In the genomic region with DNA sequence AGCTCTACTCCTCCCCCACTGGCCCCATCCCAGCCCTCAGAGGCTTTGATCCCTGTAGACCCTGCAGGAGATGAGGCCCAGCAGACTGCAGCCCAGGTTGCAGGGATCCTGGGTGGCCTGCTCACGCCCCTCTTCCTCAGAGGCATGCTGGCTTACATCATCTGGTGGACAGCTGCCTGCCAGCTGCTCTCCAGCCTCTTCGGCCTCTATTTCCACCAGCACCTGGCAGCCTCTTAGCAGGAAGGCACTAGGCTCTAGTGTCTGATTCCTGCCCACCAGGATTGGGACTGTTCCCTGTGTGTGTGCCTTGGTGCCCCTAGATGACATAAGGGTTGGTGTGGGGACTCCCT, we compare ENCODE assay signal across 19 mouse cellular contexts. TPM values are rescaled to one million over a fixed set of nuclear protein-coding genes. Genes with fewer than 3 reads are reported as not detected.
DNase-seq lines count a peak whose midpoint lies in the region; ATAC-seq and TF ChIP-seq lines count a peak whose summit lies in the region.
"Had no signal": no experiment of that assay in that cellular context is flagged by ENCODE, and none has a peak within 500 bp of the region (broad histone marks: within the 10 kb centered on the region; RNA-seq: fewer than 3 reads in every experiment).

No protein-coding gene starts in this region.

- TF ChIP-seq RAD21 in MEL (IDR thresholded peaks at IDR 0.05; ENCODE audit: low read depth, low read length): no peak

- no peaks in the 10 kb centered on the region for H3K9me3 ChIP-seq in hindbrain, embryonic 13.5 days
- H3K9me3 ChIP-seq in hindbrain, embryonic 16.5 days (ENCODE audit: control insufficient read depth, low read length): no peaks in the 10 kb centered on the region
- no peaks in the 10 kb centered on the region for H3K9me3 ChIP-seq in MEL (replicated peaks; ENCODE audit: insufficient read depth, low read length)
- H3K9me3 ChIP-seq in intestine, embryonic 14.5 days (ENCODE audit: control insufficient read depth, low read length): no peaks in the 10 kb centered on the region
- H3K9me3 ChIP-seq in liver, embryonic 15.5 days (replicated peaks): no peaks in the 10 kb centered on the region
- H3K9me3 ChIP-seq: hindbrain, embryonic 15.5 days; kidney, embryonic 15.5 days; midbrain, embryonic 10.5 days; neural tube, embryonic 12.5 days had no signal

- TF ChIP-seq EP300 in MEL (IDR thresholded peaks at IDR 0.05; ENCODE audit: low read depth in 1 of 2, low read length in 2 of 2): no peak

- H3K4me2 ChIP-seq in hindbrain, embryonic 13.5 days: no peak overlapping the region
- no peak overlapping the region for H3K4me2 ChIP-seq in hindbrain, embryonic 16.5 days (ENCODE audit: low read length)
- H3K4me2 ChIP-seq in intestine, embryonic 14.5 days (ENCODE audit: low read length): no peak overlapping the region
- H3K4me2 ChIP-seq in liver, embryonic 15.5 days: peak overlapping the region; percentile 48
- H3K4me2 ChIP-seq: hindbrain, embryonic 15.5 days; kidney, embryonic 15.5 days; neural tube, embryonic 12.5 days had no signal

- no peak overlapping the region for H3K27ac ChIP-seq in hindbrain, embryonic 13.5 days
- no peak overlapping the region for H3K27ac ChIP-seq in hindbrain, embryonic 16.5 days (ENCODE audit: low read depth, low read length)
- no peak overlapping the region for H3K27ac ChIP-seq in MEL (ENCODE audit: control insufficient read depth, low read depth, low read length)
- H3K27ac ChIP-seq in intestine, embryonic 14.5 days (ENCODE audit: low read depth): no peak overlapping the region
- H3K27ac ChIP-seq in liver, embryonic 15.5 days (replicated peaks): peak overlapping the region; percentile 68
- H3K27ac ChIP-seq: hindbrain, embryonic 15.5 days; kidney, embryonic 15.5 days; left cerebral cortex, adult 2 months; midbrain, embryonic 10.5 days; neural tube, embryonic 12.5 days had no signal

- no peak for ATAC-seq in hindbrain, embryonic 13.5 days (ENCODE audit: low FRiP score)
- no peak for ATAC-seq in hindbrain, embryonic 16.5 days
- peak; percentile 54 for ATAC-seq in intestine, embryonic 14.5 days (replicated peaks; ENCODE audit: low FRiP score, low TSS enrichment, low read depth)
- ATAC-seq in liver, embryonic 15.5 days (ENCODE audit: insufficient read depth): no peak; the same call in 1 of the 2 replicates
- ATAC-seq: activated CD4-positive, CD25-positive, alpha-beta regulatory T cell, adult 4 months; forebrain, postnatal 0 days; lung, postnatal 0 days had no signal

- H3K79me2 ChIP-seq in MEL (ENCODE audit: control insufficient read depth, insufficient read depth, low read length, poor library complexity): no peaks in the 10 kb centered on the region

- no peak overlapping the region for H3K4me3 ChIP-seq in hindbrain, embryonic 13.5 days
- H3K4me3 ChIP-seq in hindbrain, embryonic 16.5 days (ENCODE audit: low read length): no peak overlapping the region
- no peak overlapping the region for H3K4me3 ChIP-seq in MEL (ENCODE audit: control insufficient read depth in 1 of 2, insufficient read depth in 1 of 2, low read depth in 2 of 2, low read length in 2 of 2)
- H3K4me3 ChIP-seq in intestine, embryonic 14.5 days (ENCODE audit: low read depth, low read length): no peak overlapping the region
- no peak overlapping the region for H3K4me3 ChIP-seq in liver, embryonic 15.5 days (replicated peaks)
- H3K4me3 ChIP-seq: hindbrain, embryonic 15.5 days; kidney, embryonic 15.5 days; left cerebral cortex, adult 2 months; midbrain, embryonic 10.5 days; neural tube, embryonic 12.5 days had no signal

- no peak; a peak in 1 of 4 replicates for TF ChIP-seq POLR2A in MEL (IDR thresholded peaks at IDR 0.05; ENCODE audit: control insufficient read depth in 1 of 2, insufficient read depth in 1 of 2, low read depth in 1 of 2, low read length in 2 of 2, poor library complexity in 1 of 2)

- H3K36me3 ChIP-seq in hindbrain, embryonic 13.5 days: peaks cover 51% of the 10 kb centered on the region
- H3K36me3 ChIP-seq in hindbrain, embryonic 16.5 days (ENCODE audit: control insufficient read depth, insufficient read depth, low read length): peaks cover 7% of the 10 kb centered on the region
- peaks cover 0 to 9% of the 10 kb centered on the region in 2 experiments; a peak in 2 of 4 replicates for H3K36me3 ChIP-seq in MEL (ENCODE audit: control insufficient read depth in 1 of 2, insufficient read depth in 2 of 2, low read length in 2 of 2)
- H3K36me3 ChIP-seq in intestine, embryonic 14.5 days (ENCODE audit: control insufficient read depth, insufficient read depth, low read length): peaks cover 41% of the 10 kb centered on the region
- H3K36me3 ChIP-seq in liver, embryonic 15.5 days (replicated peaks): peaks cover 38% of the 10 kb centered on the region

- no peaks in the 10 kb centered on the region for H3K27me3 ChIP-seq in hindbrain, embryonic 13.5 days
- H3K27me3 ChIP-seq in hindbrain, embryonic 16.5 days (replicated peaks; ENCODE audit: control insufficient read depth, insufficient read depth, low read length): no peaks in the 10 kb centered on the region
- H3K27me3 ChIP-seq in MEL (ENCODE audit: control insufficient read depth in 1 of 2, insufficient read depth in 2 of 2, low read length in 2 of 2): no peaks in the 10 kb centered on the region
- H3K27me3 ChIP-seq in intestine, embryonic 14.5 days (replicated peaks; ENCODE audit: control insufficient read depth, insufficient read depth, low read length): no peaks in the 10 kb centered on the region
- H3K27me3 ChIP-seq in liver, embryonic 15.5 days: no peaks in the 10 kb centered on the region
- H3K27me3 ChIP-seq: hindbrain, embryonic 15.5 days; kidney, embryonic 15.5 days; neural tube, embryonic 12.5 days had no signal

- TF ChIP-seq CTCF in MEL (IDR thresholded peaks at IDR 0.05 in 2 of 3, conservative IDR thresholded peaks at IDR 0.05 in 1 of 3; ENCODE audit: control insufficient read depth in 1 of 3, insufficient read depth in 1 of 3, low read depth in 2 of 3, low read length in 3 of 3, poor library complexity in 1 of 3, severe bottlenecking in 1 of 3): no peak

- H3K4me1 ChIP-seq in hindbrain, embryonic 13.5 days (replicated peaks): peaks cover 4% of the 10 kb centered on the region; the same call in 1 of the 2 replicates
- no peaks in the 10 kb centered on the region for H3K4me1 ChIP-seq in hindbrain, embryonic 16.5 days (ENCODE audit: control insufficient read depth, insufficient read depth, low read depth, low read length)
- peaks cover 6 to 10% of the 10 kb centered on the region in 2 experiments for H3K4me1 ChIP-seq in MEL (ENCODE audit: control insufficient read depth in 1 of 2, insufficient read depth in 2 of 2, low read length in 2 of 2)
- H3K4me1 ChIP-seq in intestine, embryonic 14.5 days (replicated peaks; ENCODE audit: control insufficient read depth, insufficient read depth, low read length): no peaks in the 10 kb centered on the region; the same call in 1 of the 2 replicates
- H3K4me1 ChIP-seq in liver, embryonic 15.5 days (replicated peaks): peaks cover 30% of the 10 kb centered on the region
- H3K4me1 ChIP-seq: hindbrain, embryonic 15.5 days; neural tube, embryonic 12.5 days had no signal

- DNase-seq in MEL (ENCODE audit: low read depth, low spot score): no peak
- no peak for DNase-seq in intestine, embryonic 14.5 days (ENCODE audit: low spot score)
- DNase-seq in right cerebral cortex, adult 2 months (ENCODE audit: low spot score in 2 of 2): no peak
- no peak for DNase-seq in cerebellum, adult 11 months
- no peak for DNase-seq in spleen, postnatal 36 days (ENCODE audit: low spot score in 2 of 2)
- DNase-seq: cerebellum, postnatal 36 days; forebrain, postnatal 0 days; gastrocnemius, postnatal 36 days; right cerebral cortex, adult 18-20 months had no signal

- WGBS in hindbrain, embryonic 13.5 days: 60% methylated on average over 2 of the region's 2 CpGs
- WGBS in hindbrain, embryonic 16.5 days: 69% methylated on average over 2 of the region's 2 CpGs
- WGBS in intestine, embryonic 14.5 days: 28% methylated on average over 2 of the region's 2 CpGs
- 49% methylated on average over 2 of the region's 2 CpGs for WGBS in liver, embryonic 15.5 days (ENCODE audit: insufficient replicate concordance)

- 0 out of 2 replicates have a peak overlapping the region, but pooled peaks have one; percentile 43 for H3K9ac ChIP-seq in hindbrain, embryonic 13.5 days
- no peak overlapping the region for H3K9ac ChIP-seq in hindbrain, embryonic 16.5 days (ENCODE audit: low read depth, low read length)
- peak overlapping the region; percentile 14; the same call in 1 of the 2 replicates for H3K9ac ChIP-seq in MEL (ENCODE audit: control insufficient read depth, low read depth, low read length, poor library complexity, severe bottlenecking)
- no peak overlapping the region for H3K9ac ChIP-seq in intestine, embryonic 14.5 days (ENCODE audit: low read length)
- peak overlapping the region; percentile 35 for H3K9ac ChIP-seq in liver, embryonic 15.5 days
- H3K9ac ChIP-seq: forebrain, postnatal 0 days; hindbrain, embryonic 15.5 days; kidney, embryonic 15.5 days; neural tube, embryonic 12.5 days had no signal

RNA-seq across cellular contexts. Expression of gene Tmem161a, which starts 9.7 kb away (rescaled TPM):
- 44.3 and 52.3 TPM in 2 replicates for polyA plus RNA-seq in hindbrain, embryonic 13.5 days (2015; fragmentation: Nextera tagmentation; extraction: Ambion mirVana)
- 54.2 and 57.4 TPM in 2 replicates for polyA plus RNA-seq in hindbrain, embryonic 16.5 days (2015; fragmentation: Nextera tagmentation; extraction: Ambion mirVana)
- total RNA-seq in MEL (2012; rRNA removed): 45.1 and 50.7 TPM in 2 replicates
- polyA plus RNA-seq in MEL (2012; ENCODE audit: insufficient read depth in 1 of 2, insufficient read length in 2 of 2, low read depth in 1 of 2, low replicate concordance in 2 of 2, missing spikeins in 1 of 2): 10 to 100 TPM in 1 of 2 experiments, not detected in 1; 51.4 TPM
- polyA plus RNA-seq in intestine, embryonic 14.5 days (2014; fragmentation: Nextera tagmentation; extraction: Ambion mirVana): 44.1 and 50.8 TPM in 2 replicates
- 28.1 and 31.9 TPM in 2 replicates for polyA plus RNA-seq in liver, embryonic 15.5 days (2015; fragmentation: Nextera tagmentation; extraction: Ambion mirVana)

RNA-seq across cellular contexts. Expression of gene Slc25a42, which starts 30.2 kb away (rescaled TPM):
- 5.3 and 5.4 TPM in 2 replicates for polyA plus RNA-seq in hindbrain, embryonic 13.5 days (2015; fragmentation: Nextera tagmentation; extraction: Ambion mirVana)
- 9.5 and 10.1 TPM in 2 replicates for polyA plus RNA-seq in hindbrain, embryonic 16.5 days (2015; fragmentation: Nextera tagmentation; extraction: Ambion mirVana)
- total RNA-seq in MEL (2012; rRNA removed): 4.4 and 5.2 TPM in 2 replicates
- polyA plus RNA-seq in MEL (2012; ENCODE audit: insufficient read depth in 1 of 2, insufficient read length in 2 of 2, low read depth in 1 of 2, low replicate concordance in 2 of 2, missing spikeins in 1 of 2): 10 to 100 TPM in 1 of 2 experiments, not detected in 1; 12.1 TPM
- polyA plus RNA-seq in intestine, embryonic 14.5 days (2014; fragmentation: Nextera tagmentation; extraction: Ambion mirVana): 3.9 and 4.0 TPM in 2 replicates
- 8.0 and 9.2 TPM in 2 replicates for polyA plus RNA-seq in liver, embryonic 15.5 days (2015; fragmentation: Nextera tagmentation; extraction: Ambion mirVana)

RNA-seq across cellular contexts. Expression of gene Mef2b, which starts 42.4 kb away (rescaled TPM):
- polyA plus RNA-seq in hindbrain, embryonic 13.5 days (2015; fragmentation: Nextera tagmentation; extraction: Ambion mirVana): 0.40 TPM in 2 replicates
- 0.85 and 1.2 TPM in 2 replicates for polyA plus RNA-seq in hindbrain, embryonic 16.5 days (2015; fragmentation: Nextera tagmentation; extraction: Ambion mirVana)
- 2.0 and 2.5 TPM in 2 replicates for total RNA-seq in MEL (2012; rRNA removed)
- 1 to 10 TPM in 1 of 2 experiments, not detected in 1; 6.5 TPM for polyA plus RNA-seq in MEL (2012; ENCODE audit: insufficient read depth in 1 of 2, insufficient read length in 2 of 2, low read depth in 1 of 2, low replicate concordance in 2 of 2, missing spikeins in 1 of 2)
- 0.13 and 0.43 TPM in 2 replicates for polyA plus RNA-seq in intestine, embryonic 14.5 days (2014; fragmentation: Nextera tagmentation; extraction: Ambion mirVana)
- polyA plus RNA-seq in liver, embryonic 15.5 days (2015; fragmentation: Nextera tagmentation; extraction: Ambion mirVana): not detected in 2 replicates
- polyA plus RNA-seq: activated CD4-positive, CD25-positive, alpha-beta regulatory T cell, adult 4 months had no signal

RNA-seq across cellular contexts. Expression of gene Borcs8, which starts 42.6 kb away (rescaled TPM):
- polyA plus RNA-seq in hindbrain, embryonic 13.5 days (2015; fragmentation: Nextera tagmentation; extraction: Ambion mirVana): 53.6 and 58.2 TPM in 2 replicates
- polyA plus RNA-seq in hindbrain, embryonic 16.5 days (2015; fragmentation: Nextera tagmentation; extraction: Ambion mirVana): 56.4 and 57.1 TPM in 2 replicates
- total RNA-seq in MEL (2012; rRNA removed): 49.5 and 62.8 TPM in 2 replicates
- polyA plus RNA-seq in MEL (2012; ENCODE audit: insufficient read depth in 1 of 2, insufficient read length in 2 of 2, low read depth in 1 of 2, low replicate concordance in 2 of 2, missing spikeins in 1 of 2): 10 to 100 TPM in 1 of 2 experiments, not detected in 1; 73.0 TPM
- polyA plus RNA-seq in intestine, embryonic 14.5 days (2014; fragmentation: Nextera tagmentation; extraction: Ambion mirVana): 49.2 and 50.8 TPM in 2 replicates
- polyA plus RNA-seq in liver, embryonic 15.5 days (2015; fragmentation: Nextera tagmentation; extraction: Ambion mirVana): 22.4 and 25.7 TPM in 2 replicates

RNA-seq across cellular contexts. Expression of gene Rfxank, which starts 42.9 kb away (rescaled TPM):
- 12.5 and 14.3 TPM in 2 replicates for polyA plus RNA-seq in hindbrain, embryonic 13.5 days (2015; fragmentation: Nextera tagmentation; extraction: Ambion mirVana)
- 12.3 and 12.5 TPM in 2 replicates for polyA plus RNA-seq in hindbrain, embryonic 16.5 days (2015; fragmentation: Nextera tagmentation; extraction: Ambion mirVana)
- total RNA-seq in MEL (2012; rRNA removed): 5.0 and 5.5 TPM in 2 replicates
- polyA plus RNA-seq in MEL (2012; ENCODE audit: insufficient read depth in 1 of 2, insufficient read length in 2 of 2, low read depth in 1 of 2, low replicate concordance in 2 of 2, missing spikeins in 1 of 2): 1 to 10 TPM in 1 of 2 experiments, not detected in 1; 7.2 TPM
- polyA plus RNA-seq in intestine, embryonic 14.5 days (2014; fragmentation: Nextera tagmentation; extraction: Ambion mirVana): 11.6 and 15.1 TPM in 2 replicates
- polyA plus RNA-seq in liver, embryonic 15.5 days (2015; fragmentation: Nextera tagmentation; extraction: Ambion mirVana): 6.5 and 7.3 TPM in 2 replicates

Comparison
In these comparisons a context has a peak if more than half of its experiments do, and no peak if none do; other contexts are left out.
1. H3K9ac ChIP-seq: peak in hindbrain, embryonic 13.5 days (single experiment), MEL (single experiment) and liver, embryonic 15.5 days (single experiment); none in hindbrain, embryonic 16.5 days (single experiment) and intestine, embryonic 14.5 days (single experiment).